Mouse (Mus musculus) midbrain, embryonic 15.5 days (tissue): ENCODE data around the gene Cacnb2. TPM values are rescaled to one million over a fixed set of nuclear protein-coding genes. Genes with fewer than 3 reads are reported as not detected.

Experiments used
- ATAC-seq: fragments of 200-750 bp; cut with Nextera tagmentation; replicated peaks from 2 replicates; pipeline ENCODE4 v1.8.0; 2017; ENCODE audit warnings: moderate TSS enrichment
- H3K27ac ChIP-seq: fragments of 300-500 bp; sonication (generic); 2 replicates; pipeline ENCODE4 v1.5.1; 2015; ENCODE audit warnings: mild to moderate bottlenecking, inconsistent platforms
- H3K27me3 ChIP-seq: fragments of 300-500 bp; sonication (generic); replicated peaks from 2 replicates; pipeline ENCODE4 v1.6.1; 2015; ENCODE audit warnings: inconsistent platforms
- H3K36me3 ChIP-seq: fragments of 300-500 bp; sonication (generic); replicated peaks from 2 replicates; pipeline ENCODE4 v1.6.1; 2015; ENCODE audit warnings: inconsistent platforms
- H3K4me1 ChIP-seq: fragments of 300-500 bp; sonication (generic); 2 replicates; pipeline ENCODE4 v1.6.1; 2015; ENCODE audit warnings: inconsistent platforms
- H3K4me2 ChIP-seq: fragments of 300-500 bp; sonication (generic); 2 replicates; pipeline ENCODE4 v1.6.1; 2015; ENCODE audit warnings: inconsistent platforms, mild to moderate bottlenecking, moderate library complexity
- H3K4me3 ChIP-seq: fragments of 300-500 bp; sonication (generic); 2 replicates; pipeline ENCODE4 v1.5.1; 2015; ENCODE audit warnings: mild to moderate bottlenecking, inconsistent platforms
- H3K9ac ChIP-seq: fragments of 300-500 bp; sonication (generic); 2 replicates; pipeline ENCODE4 v1.6.1; 2015; ENCODE audit warnings: mild to moderate bottlenecking, inconsistent platforms
- H3K9me3 ChIP-seq: fragments of 300-500 bp; sonication (generic); 2 replicates; pipeline ENCODE4 v1.6.1; 2016; ENCODE audit warnings: inconsistent platforms
- WGBS: fragments of 180-500 bp; shearing (Covaris S2); methylation state at CpG from one replicate; pipeline ENCODE4 v1.1.7; 2015; ENCODE audit warnings: mixed read lengths; 5-methylcytosine and 5-hydroxymethylcytosine counted together
- polyA plus RNA-seq: library from polyadenylated mRNA; unstranded; fragments of >200 nt; fragmentation: Nextera tagmentation; extraction: Ambion mirVana; gene quantifications from 2 replicates; pipeline ENCODE4 v1.2.1, GENCODE M21; 2015

The Cacnb2 gene
- polyA plus RNA-seq, 1 experiment from 2014 or later, result 8.2 TPM

DNA sequence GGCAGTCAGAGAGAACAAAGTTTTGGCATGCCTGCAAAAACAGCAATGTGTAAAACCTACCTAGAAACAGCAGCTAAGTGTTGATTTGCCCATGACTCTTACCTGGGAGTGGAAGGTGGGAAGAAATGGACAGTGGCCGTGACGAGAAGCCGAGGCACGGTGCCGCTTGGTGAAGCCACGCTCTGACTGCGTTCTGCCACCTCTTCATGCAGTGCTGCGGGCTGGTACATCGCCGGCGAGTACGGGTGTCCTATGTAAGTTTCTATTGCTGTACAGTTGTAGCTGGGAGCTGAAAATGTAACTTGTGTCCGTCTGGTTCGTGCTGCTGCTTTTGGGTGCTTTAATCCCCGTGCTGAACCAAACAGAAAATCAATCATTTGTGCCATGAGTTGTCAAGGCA lies 136.6 kb downstream of the Cacnb2 start:
- H3K4me3 ChIP-seq, result peak overlapping the region; percentile 25
- H3K36me3 ChIP-seq, result no peaks in the 10 kb centered on the region
- H3K27ac ChIP-seq, result peak overlapping the region; percentile 78; the same call in 1 of the 2 replicates
- peak overlapping the region; percentile 21; the same call in 1 of the 2 replicates for H3K9ac ChIP-seq
- H3K4me2 ChIP-seq, result peak overlapping the region; percentile 37
- WGBS, result 75% methylated on average over 15 of the region's 15 CpGs
- ATAC-seq, result peak; percentile 53; the same call in 1 of the 2 replicates
- peaks cover 14% of the 10 kb centered on the region for H3K4me1 ChIP-seq
- no peaks in the 10 kb centered on the region for H3K9me3 ChIP-seq
- no peaks in the 10 kb centered on the region for H3K27me3 ChIP-seq

DNA sequence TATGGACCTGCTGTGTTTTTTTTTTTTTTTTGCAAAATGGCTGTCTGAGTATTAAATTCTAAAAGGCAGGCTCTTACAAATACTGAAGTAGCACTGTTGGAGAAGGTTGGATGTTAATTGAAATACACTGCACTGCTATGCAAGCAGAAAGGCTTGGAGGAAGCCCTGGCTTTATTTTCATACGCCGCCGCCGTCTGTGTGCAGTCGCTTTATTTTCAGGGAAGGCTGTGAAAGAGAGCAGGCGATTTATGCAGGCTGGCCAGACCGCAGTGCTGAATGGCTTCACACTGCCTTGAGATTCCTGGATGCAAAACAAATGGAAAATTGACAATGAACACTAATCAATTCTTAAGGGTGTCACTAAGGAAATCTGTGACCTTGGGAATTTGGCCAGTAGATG lies 137.5 kb downstream of the Cacnb2 start:
- peak overlapping the region; percentile 78 for H3K27ac ChIP-seq
- ATAC-seq, result peak; percentile 82
- peak overlapping the region; percentile 22 for H3K9ac ChIP-seq
- WGBS, result 9% methylated on average over 7 of the region's 7 CpGs
- H3K27me3 ChIP-seq, result no peaks in the 10 kb centered on the region
- H3K4me2 ChIP-seq, result peak overlapping the region; percentile 37
- H3K36me3 ChIP-seq, result no peaks in the 10 kb centered on the region
- H3K4me3 ChIP-seq, result peak overlapping the region; percentile 25
- H3K4me1 ChIP-seq, result peaks cover 14% of the 10 kb centered on the region
- H3K9me3 ChIP-seq, result no peaks in the 10 kb centered on the region

DNA sequence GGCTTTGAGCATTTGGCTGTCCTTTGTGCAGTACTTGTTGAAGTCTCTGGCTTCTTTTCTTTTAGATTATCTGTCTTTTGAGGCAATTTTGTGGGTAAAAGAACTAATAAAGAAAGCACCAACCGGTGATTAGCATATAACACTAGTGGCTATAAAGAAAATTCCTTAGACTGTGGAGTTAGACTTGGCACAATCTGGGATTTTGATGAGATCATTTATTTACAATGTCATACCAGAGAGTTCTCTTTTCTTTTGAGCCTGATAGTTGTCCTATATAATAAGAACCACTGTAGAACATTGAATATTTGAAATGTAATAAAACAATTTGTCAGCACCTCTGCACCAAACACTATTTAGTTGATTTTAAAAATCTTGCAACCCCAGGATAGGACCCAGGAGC lies 141.9 kb downstream of the Cacnb2 start:
- Histone ChIP-seq H3K4me1 (no peaks in the 10 kb centered on the region), H3K36me3 (no peaks in the 10 kb centered on the region), H3K9ac (no peak overlapping the region), H3K27me3 (no peaks in the 10 kb centered on the region), H3K27ac (no peak overlapping the region), H3K9me3 (no peaks in the 10 kb centered on the region), H3K4me3 (no peak overlapping the region), H3K4me2 (no peak overlapping the region)
- 88% methylated on average over 1 of the region's 1 CpGs for WGBS
- no peak for ATAC-seq

DNA sequence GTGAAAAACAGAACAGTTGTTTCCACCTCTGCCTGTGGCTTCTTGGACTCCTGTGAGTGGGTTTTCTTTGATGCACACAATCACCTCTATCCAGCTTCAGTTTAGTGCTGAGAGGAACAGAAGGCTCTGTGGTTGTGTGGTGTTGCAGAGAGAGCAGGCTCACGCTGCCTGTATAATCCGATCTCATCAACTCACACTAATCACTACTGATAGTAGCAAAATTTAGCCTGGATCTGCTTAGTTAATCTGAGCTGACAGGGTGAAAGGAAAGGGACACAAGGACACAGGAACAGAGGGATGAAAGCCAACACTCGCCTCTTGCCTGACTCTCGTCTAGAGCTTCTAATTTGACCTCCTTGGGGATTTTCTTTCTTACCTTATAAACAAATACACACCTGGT lies 160.0 kb downstream of the Cacnb2 start:
- Histone ChIP-seq H3K27ac (no peak overlapping the region), H3K9ac (no peak overlapping the region), H3K4me1 (peaks cover 6% of the 10 kb centered on the region; the same call in 1 of the 2 replicates), H3K4me2 (no peak overlapping the region), H3K9me3 (no peaks in the 10 kb centered on the region), H3K27me3 (no peaks in the 10 kb centered on the region), H3K4me3 (no peak overlapping the region), H3K36me3 (no peaks in the 10 kb centered on the region)
- 30% methylated on average over 4 of the region's 4 CpGs for WGBS
- ATAC-seq, result peak; percentile 73; the same call in 1 of the 2 replicates

DNA sequence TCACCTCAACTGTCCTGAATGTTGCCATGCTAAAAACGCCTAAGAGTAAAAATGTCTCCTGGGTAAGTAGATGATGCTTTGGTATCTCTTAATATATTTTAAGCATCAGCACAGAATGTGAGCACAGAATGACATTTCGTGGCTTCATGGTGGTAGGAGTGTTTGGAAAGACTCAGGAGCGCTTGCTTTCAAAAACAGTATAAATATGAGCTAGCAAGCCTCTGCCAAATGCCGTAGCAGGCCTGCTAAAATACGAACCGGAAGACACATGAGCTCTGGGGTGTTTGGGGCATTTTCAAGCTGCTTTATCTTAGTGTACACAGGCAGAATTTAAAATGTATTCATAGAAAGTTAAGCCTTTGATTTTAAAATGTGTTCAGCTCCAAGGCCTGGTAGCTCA lies 161.0 kb downstream of the Cacnb2 start:
- ATAC-seq, result no peak
- H3K36me3 ChIP-seq, result no peaks in the 10 kb centered on the region
- no peaks in the 10 kb centered on the region for H3K9me3 ChIP-seq
- no peaks in the 10 kb centered on the region for H3K27me3 ChIP-seq
- no peak overlapping the region for H3K4me2 ChIP-seq
- no peak overlapping the region for H3K27ac ChIP-seq
- no peak overlapping the region for H3K4me3 ChIP-seq
- H3K9ac ChIP-seq, result no peak overlapping the region
- WGBS, result 82% methylated on average over 6 of the region's 6 CpGs
- peaks cover 6% of the 10 kb centered on the region; the same call in 1 of the 2 replicates for H3K4me1 ChIP-seq

GRCm38 (mm10) chr2:14769448-14769847 lies 166.6 kb downstream of the Cacnb2 start:
- Histone ChIP-seq H3K4me3 (no peak overlapping the region), H3K36me3 (no peaks in the 10 kb centered on the region), H3K4me1 (no peaks in the 10 kb centered on the region), H3K27me3 (no peaks in the 10 kb centered on the region), H3K27ac (no peak overlapping the region), H3K9ac (no peak overlapping the region), H3K4me2 (no peak overlapping the region), H3K9me3 (no peaks in the 10 kb centered on the region)
- WGBS, result 95% methylated on average over 1 of the region's 1 CpGs
- ATAC-seq, result no peak

DNA sequence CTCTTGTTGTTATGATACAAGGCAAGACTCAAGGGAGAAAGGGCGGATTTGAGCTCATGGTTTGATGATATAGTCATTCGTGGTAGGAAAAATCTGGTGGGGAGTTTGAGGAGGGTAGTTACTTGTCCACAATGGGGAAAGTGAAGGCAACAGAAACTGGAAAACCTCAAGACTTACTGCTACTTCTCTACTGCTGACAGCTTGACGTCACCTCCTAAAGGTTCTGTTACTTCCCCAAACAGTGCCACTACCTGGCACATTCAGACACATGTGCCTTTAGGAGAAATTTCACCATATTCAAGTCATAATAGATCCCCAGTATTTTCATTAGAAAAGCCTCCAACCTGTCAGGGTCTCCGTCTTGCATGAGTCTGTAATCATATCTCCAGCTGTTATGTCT lies 167.7 kb downstream of the Cacnb2 start:
- 90% methylated on average over 4 of the region's 4 CpGs for WGBS
- Histone ChIP-seq H3K27ac (no peak overlapping the region), H3K36me3 (no peaks in the 10 kb centered on the region), H3K27me3 (no peaks in the 10 kb centered on the region), H3K4me1 (peaks cover 6% of the 10 kb centered on the region; the same call in 1 of the 2 replicates), H3K9ac (no peak overlapping the region), H3K9me3 (no peaks in the 10 kb centered on the region), H3K4me3 (no peak overlapping the region), H3K4me2 (no peak overlapping the region)
- ATAC-seq, result no peak

GRCm38 (mm10) chr2:14774375-14774774 lies 171.5 kb downstream of the Cacnb2 start:
- Histone ChIP-seq H3K4me2 (no peak overlapping the region), H3K9me3 (no peaks in the 10 kb centered on the region), H3K27me3 (no peaks in the 10 kb centered on the region), H3K9ac (no peak overlapping the region), H3K4me3 (no peak overlapping the region), H3K36me3 (no peaks in the 10 kb centered on the region), H3K4me1 (peaks cover 8% of the 10 kb centered on the region; the same call in 1 of the 2 replicates), H3K27ac (peak overlapping the region; percentile 75)
- 32% methylated on average over 1 of the region's 1 CpGs for WGBS
- ATAC-seq, result peak; percentile 57

DNA sequence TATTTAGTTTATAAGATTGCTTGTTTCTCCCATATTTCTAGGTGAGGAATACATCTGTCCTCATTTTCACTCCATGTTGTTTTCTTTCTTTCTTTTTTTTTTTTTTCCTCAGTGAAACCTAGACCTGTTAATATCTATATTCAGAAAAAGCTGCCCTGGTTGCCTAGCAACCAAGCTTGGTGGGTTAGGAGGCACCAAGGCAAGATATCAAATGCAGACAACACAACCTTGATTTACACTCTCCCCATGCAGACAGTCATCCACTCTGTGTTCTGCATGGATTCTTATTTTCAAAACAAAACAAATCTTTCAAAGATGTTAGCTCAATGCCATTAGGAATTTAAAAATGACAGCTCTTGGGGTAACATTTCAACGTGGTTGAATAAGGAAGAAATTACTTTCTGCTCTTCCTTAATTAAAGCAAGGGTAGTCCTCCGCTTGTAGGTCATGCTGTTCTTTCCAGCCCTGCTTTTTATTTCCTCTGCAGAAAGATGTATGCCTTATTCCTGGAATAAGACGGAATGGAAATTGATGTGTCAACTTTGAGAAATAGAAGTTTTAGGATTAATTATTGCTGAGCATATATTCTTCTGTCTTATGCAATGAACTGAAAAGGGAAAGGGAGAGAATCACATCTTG lies 172.1 kb downstream of the Cacnb2 start:
- no peak overlapping the region for H3K9ac ChIP-seq
- peak overlapping the region; percentile 75; the same call in 1 of the 2 replicates for H3K27ac ChIP-seq
- WGBS, result 50% methylated on average over 3 of the region's 3 CpGs
- no peaks in the 10 kb centered on the region for H3K9me3 ChIP-seq
- no peaks in the 10 kb centered on the region for H3K27me3 ChIP-seq
- H3K36me3 ChIP-seq, result no peaks in the 10 kb centered on the region
- peaks cover 8% of the 10 kb centered on the region; the same call in 1 of the 2 replicates for H3K4me1 ChIP-seq
- peak; percentile 92 for ATAC-seq
- no peak overlapping the region for H3K4me2 ChIP-seq
- H3K4me3 ChIP-seq, result no peak overlapping the region

GRCm38 (mm10) chr2:14787983-14788382 lies 185.1 kb downstream of the Cacnb2 start:
- Histone ChIP-seq H3K4me2 (no peak overlapping the region), H3K9ac (no peak overlapping the region), H3K4me1 (no peaks in the 10 kb centered on the region), H3K36me3 (no peaks in the 10 kb centered on the region), H3K4me3 (no peak overlapping the region), H3K27ac (no peak overlapping the region), H3K9me3 (no peaks in the 10 kb centered on the region), H3K27me3 (no peaks in the 10 kb centered on the region)
- WGBS, result 95% methylated on average over 2 of the region's 2 CpGs
- ATAC-seq, result no peak

DNA sequence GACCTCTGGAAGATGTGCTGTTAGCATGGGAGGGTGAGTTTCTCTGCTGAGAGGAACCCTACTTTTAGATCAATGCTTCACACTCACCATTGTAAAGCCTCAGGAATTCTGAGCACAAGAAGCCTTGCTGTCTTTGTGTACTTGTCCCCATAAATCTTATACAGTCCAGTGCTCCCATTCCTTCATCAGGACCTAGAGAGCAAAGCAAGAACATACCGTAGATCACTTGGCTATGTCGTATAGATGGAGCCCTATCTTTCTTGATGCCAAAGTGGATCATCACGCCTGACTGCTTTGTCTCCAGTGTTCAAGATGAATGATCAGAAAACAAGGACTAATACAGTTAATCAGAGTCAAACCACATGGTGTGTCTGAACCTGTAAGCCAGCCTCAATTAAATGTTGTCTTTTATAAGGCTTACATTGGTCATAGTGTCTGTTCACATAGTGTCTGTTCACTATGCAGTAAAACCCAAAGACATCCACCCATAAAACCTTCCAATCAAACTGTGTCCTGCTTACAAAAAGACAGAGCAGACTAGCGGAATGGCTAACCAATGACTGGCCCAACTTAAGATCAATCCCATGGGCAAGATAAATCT lies 198.7 kb downstream of the Cacnb2 start:
- no peak overlapping the region for H3K27ac ChIP-seq
- no peaks in the 10 kb centered on the region for H3K9me3 ChIP-seq
- no peak overlapping the region for H3K9ac ChIP-seq
- no peaks in the 10 kb centered on the region for H3K36me3 ChIP-seq
- ATAC-seq, result no peak
- H3K4me1 ChIP-seq, result no peaks in the 10 kb centered on the region
- no peaks in the 10 kb centered on the region for H3K27me3 ChIP-seq
- WGBS, result 83% methylated on average over 4 of the region's 4 CpGs
- no peak overlapping the region for H3K4me3 ChIP-seq
- H3K4me2 ChIP-seq, result no peak overlapping the region

DNA sequence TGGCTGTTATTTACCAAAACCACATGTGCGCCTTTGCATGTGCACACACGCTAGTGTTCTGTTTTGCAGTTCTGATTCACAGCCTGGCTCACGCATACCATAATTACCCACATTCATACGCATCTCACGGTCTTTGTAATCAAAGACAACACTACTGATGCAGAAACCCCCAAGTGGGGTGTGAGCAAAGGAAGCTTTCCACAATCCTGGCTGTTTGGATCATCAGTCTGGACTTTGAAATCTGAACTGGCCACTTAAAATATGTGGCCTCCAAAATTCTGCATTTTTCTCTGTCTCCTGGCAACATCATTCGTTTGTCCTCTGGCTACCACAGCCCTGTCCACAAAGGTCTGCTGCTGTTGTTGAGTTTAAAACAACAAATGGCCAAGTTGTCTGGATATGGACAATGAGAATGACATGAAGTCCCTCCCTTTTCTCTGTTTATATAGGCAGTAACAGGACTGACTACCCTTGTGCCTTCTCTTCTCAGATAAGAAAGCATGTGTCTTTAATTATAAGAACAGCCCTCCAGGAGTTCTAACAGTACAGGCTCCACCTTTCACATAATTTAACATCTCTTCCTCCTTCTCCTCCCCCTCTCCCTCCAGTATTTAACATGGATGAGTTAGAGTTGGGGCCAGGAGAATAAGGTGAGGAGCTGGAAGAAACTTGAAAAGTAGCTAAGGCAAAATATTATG lies 204.9 kb downstream of the Cacnb2 start:
- ATAC-seq, result no peak
- Histone ChIP-seq H3K27ac (no peak overlapping the region), H3K36me3 (no peaks in the 10 kb centered on the region)

More for the DNA sequence above, 204.9 kb downstream of the Cacnb2 start:
- no peaks in the 10 kb centered on the region for H3K4me1 ChIP-seq
- H3K4me3 ChIP-seq, result no peak overlapping the region
- H3K9ac ChIP-seq, result no peak overlapping the region
- WGBS, result 42% methylated on average over 6 of the region's 6 CpGs
- H3K4me2 ChIP-seq, result no peak overlapping the region
- no peaks in the 10 kb centered on the region for H3K9me3 ChIP-seq
- H3K27me3 ChIP-seq, result no peaks in the 10 kb centered on the region
